Mouse (Mus musculus) CH12.LX (cell line): Measurements from ENCODE around the gene Tshb.

Experiments
- CTCF ChIP-seq, 2 experiments: IDR thresholded peaks in 1 of 2; conservative IDR thresholded peaks in 1 of 2; 2 replicates each; pipeline ENCODE4 v1.5.1; 2011 to 2012; ENCODE audit warnings: low read depth in 2 of 2, low read length in 2 of 2, improper control_type of control experiment in 1 of 2, inconsistent platforms in 1 of 2, mild to moderate bottlenecking in 1 of 2, moderate library complexity in 1 of 2
- EP300 ChIP-seq: IDR thresholded peaks from 2 replicates; pipeline ENCODE4 v1.6.1; 2011; ENCODE audit warnings: low read length, improper control_type of control experiment
- RCOR1 ChIP-seq: conservative IDR thresholded peaks from 2 replicates; pipeline ENCODE4 v1.6.1; 2012; ENCODE audit warnings: low read depth, mild to moderate bottlenecking, inconsistent platforms, low read length, improper control_type of control experiment

- TF ChIP-seq CTCF (conservative IDR thresholded peaks at IDR 0.05 in 1 of 2, IDR thresholded peaks at IDR 0.05 in 1 of 2; ENCODE audit: low read depth in 2 of 2, low read length in 2 of 2) = no peak
- TF ChIP-seq RCOR1 = no peak
- TF ChIP-seq EP300 = no peak
Measured at GRCm38 (mm10) chr3:102751136-102751535, 31.4 kb downstream of the Tshb start.
